Mouse (Mus musculus) gastrocnemius, adult 2 months (tissue): ENCODE results near the gene Il17ra. TPM values are rescaled to one million over a fixed set of nuclear protein-coding genes. Genes with fewer than 3 reads are reported as not detected.
A peak's percentile ranks its signal among the peaks of the same experiment; 100 is the strongest.

Experiments
- DNase-seq: peaks from one replicate; pipeline ENCODE4 v3.0.0; 2022
- H3K27ac ChIP-seq: fragments of 200-600 bp; 2 replicates; pipeline ENCODE4 v1.8.1; 2022; ENCODE audit warnings: mild to moderate bottlenecking
- H3K4me3 ChIP-seq: fragments of 200-600 bp; 2 replicates; pipeline ENCODE4 v1.8.1; 2022; ENCODE audit warnings: mild to moderate bottlenecking, moderate library complexity
- CTCF ChIP-seq: fragments of 200-600 bp; IDR thresholded peaks from 2 replicates; pipeline ENCODE4 v1.8.1; 2022; ENCODE audit warnings: antibody characterized with exemption, mild to moderate bottlenecking, moderate library complexity
- intact Hi-C: fragments of 180-260 bp; cut with DNase I; formaldehyde crosslinking; loops from one replicate; pipeline ENCODE4 v1.15.1; 2025
- total RNA-seq, 2 experiments: library from RNA; stranded (reverse); gene quantifications; 2 replicates each; pipeline ENCODE4 v1.2.3; 2021

The Il17ra gene
- total RNA-seq, 2 experiments from 2014 or later = 0.99 to 2.0 TPM

DNA sequence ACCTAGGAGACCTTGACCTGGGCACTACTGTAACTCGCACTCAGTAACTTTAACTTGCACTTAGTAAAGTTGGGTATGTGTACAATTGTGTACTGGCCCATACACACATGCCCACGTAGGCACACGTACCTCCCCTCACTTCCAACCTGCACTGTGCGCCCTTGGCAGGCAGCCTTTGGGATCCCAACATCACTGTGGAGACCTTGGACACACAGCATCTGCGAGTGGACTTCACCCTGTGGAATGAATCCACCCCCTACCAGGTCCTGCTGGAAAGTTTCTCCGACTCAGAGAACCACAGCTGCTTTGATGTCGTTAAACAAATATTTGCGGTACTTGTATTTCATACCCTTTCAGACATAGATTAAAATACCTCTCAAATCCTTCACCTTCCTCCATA lies 12.2 kb downstream of the Il17ra start:
- H3K4me3 ChIP-seq = no peak overlapping the region
- H3K27ac ChIP-seq = no peak overlapping the region
- no peak for TF ChIP-seq CTCF
- intact Hi-C loops = no loop called here
- DNase-seq = no peak

DNA sequence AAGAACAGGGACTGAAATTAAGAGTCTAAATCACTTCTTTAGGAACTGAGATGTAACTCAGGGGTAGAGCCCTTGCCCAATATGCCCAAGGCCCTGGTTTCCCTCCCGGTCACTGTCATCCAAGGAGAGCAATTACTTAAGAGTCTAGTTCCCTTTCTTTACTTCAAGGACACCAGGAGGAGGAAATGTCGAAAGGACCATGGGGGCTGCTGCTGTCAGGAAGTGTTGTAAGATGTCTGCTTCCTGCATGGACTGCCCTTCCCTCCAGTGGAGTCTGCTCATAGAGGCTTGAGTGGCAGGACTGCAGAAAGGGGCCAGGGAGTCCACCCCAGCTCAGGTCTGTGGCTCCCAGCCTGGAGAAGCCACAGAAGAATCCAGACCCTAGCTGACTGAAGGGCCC lies 16.3 kb downstream of the Il17ra start:
- no peak for TF ChIP-seq CTCF
- H3K27ac ChIP-seq = no peak overlapping the region
- H3K4me3 ChIP-seq = no peak overlapping the region
- no peak for DNase-seq
- intact Hi-C loops = no loop called here

DNA sequence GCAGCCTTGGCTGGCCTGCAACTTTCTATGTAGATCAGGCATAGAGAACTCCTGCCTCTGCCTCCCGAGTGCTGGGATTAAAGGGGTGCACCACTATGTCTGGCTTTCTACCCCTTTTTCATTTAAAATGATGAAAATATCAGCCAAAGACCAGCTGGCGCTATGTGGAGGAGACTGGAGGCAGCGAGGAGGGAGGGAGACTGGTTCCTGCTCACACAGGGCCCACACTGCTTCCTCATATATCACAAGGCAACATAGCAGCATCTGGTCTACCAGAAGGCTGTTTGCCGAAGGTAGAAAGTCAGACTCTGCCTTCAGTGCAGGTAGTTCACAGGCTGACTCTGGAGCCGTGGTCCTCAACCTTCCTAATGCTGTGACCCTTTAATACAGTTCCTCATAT lies 17.3 kb downstream of the Il17ra start:
- Histone ChIP-seq H3K4me3 (no peak overlapping the region), H3K27ac (no peak overlapping the region)
- DNase-seq = no peak
- intact Hi-C loops = loop anchor here (5.0 kb wide), 1 partner anchor 43 kb away; no protein-coding TSS in a partner anchor
- TF ChIP-seq CTCF = no peak

DNA sequence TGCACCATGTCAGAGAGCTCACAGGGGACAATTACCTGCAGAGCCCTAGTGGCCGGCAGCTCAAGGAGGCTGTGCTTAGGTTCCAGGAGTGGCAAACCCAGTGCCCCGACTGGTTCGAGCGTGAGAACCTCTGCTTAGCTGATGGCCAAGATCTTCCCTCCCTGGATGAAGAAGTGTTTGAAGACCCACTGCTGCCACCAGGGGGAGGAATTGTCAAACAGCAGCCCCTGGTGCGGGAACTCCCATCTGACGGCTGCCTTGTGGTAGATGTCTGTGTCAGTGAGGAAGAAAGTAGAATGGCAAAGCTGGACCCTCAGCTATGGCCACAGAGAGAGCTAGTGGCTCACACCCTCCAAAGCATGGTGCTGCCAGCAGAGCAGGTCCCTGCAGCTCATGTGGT lies 18.5 kb downstream of the Il17ra start:
- peak; percentile 32; the same call in 1 of the 2 replicates for TF ChIP-seq CTCF
- no peak overlapping the region for H3K27ac ChIP-seq
- no peak overlapping the region for H3K4me3 ChIP-seq
- DNase-seq = peak; percentile 42
- intact Hi-C loops = loop anchor here (5.0 kb wide), 1 partner anchor 44 kb away; no protein-coding TSS in a partner anchor

DNA sequence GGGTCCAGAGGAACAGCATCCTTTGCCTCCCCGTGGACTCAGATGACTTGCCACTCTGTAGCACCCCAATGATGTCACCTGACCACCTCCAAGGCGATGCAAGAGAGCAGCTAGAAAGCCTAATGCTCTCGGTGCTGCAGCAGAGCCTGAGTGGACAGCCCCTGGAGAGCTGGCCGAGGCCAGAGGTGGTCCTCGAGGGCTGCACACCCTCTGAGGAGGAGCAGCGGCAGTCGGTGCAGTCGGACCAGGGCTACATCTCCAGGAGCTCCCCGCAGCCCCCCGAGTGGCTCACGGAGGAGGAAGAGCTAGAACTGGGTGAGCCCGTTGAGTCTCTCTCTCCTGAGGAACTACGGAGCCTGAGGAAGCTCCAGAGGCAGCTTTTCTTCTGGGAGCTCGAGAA lies 19.0 kb downstream of the Il17ra start:
- intact Hi-C loops = loop anchor here (5.0 kb wide), 1 partner anchor 45 kb away; no protein-coding TSS in a partner anchor
- no peak overlapping the region for H3K27ac ChIP-seq
- TF ChIP-seq CTCF = no peak

DNA sequence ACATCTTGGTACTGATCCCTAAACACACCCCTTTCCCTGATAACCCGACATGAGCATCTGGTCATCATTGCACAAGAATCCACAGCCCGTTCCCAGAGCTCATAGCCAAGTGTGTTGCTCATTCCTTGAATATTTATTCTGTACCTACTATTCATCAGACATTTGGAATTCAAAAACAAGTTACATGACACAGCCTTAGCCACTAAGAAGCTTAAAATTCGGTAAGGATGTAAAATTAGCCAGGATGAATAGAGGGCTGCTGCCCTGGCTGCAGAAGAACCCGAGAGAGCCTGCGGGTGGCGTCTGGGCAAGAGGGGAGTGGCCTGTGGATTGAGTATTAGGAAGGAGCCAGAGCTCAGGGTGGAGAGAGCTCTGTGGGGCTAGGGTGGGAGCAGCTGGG lies 19.7 kb downstream of the Il17ra start:
- peak overlapping the region; percentile 62 for H3K27ac ChIP-seq
- TF ChIP-seq CTCF = no peak
- H3K4me3 ChIP-seq = no peak overlapping the region
- intact Hi-C loops = loop anchor here (5.0 kb wide), 1 partner anchor 45 kb away; no protein-coding TSS in a partner anchor
- DNase-seq = peak; percentile 51

More for the DNA sequence above, 19.0 kb downstream of the Il17ra start:
- H3K4me3 ChIP-seq = no peak overlapping the region
- no peak for DNase-seq

DNA sequence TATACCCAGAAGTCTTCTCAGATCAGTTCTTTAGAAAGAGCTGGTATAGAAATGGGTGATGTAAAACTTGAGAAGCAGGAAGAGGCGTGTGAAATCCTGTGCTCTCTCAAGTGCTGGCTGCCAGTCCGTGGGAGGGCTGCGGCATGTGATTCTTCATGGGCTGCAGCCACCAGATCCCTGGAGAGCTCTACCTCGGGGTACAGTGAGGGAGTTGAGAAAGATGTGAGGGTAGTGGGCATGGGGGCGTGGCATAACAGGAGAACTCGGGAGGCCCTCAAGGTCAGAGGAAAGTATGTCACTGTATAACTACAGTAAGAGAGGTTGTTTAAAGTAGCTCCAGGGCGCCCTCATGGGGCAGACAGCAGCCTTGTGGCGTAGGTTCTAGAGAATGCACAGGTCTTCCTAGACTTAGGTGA lies 20.2 kb downstream of the Il17ra start:
- peak; percentile 71 for TF ChIP-seq CTCF
- DNase-seq = peak; percentile 54
- Histone ChIP-seq H3K27ac (peak overlapping the region; percentile 62), H3K4me3 (peak overlapping the region; percentile 32)
- intact Hi-C loops = loop anchor here (5.0 kb wide), 1 partner anchor 46 kb away; no protein-coding TSS in a partner anchor

DNA sequence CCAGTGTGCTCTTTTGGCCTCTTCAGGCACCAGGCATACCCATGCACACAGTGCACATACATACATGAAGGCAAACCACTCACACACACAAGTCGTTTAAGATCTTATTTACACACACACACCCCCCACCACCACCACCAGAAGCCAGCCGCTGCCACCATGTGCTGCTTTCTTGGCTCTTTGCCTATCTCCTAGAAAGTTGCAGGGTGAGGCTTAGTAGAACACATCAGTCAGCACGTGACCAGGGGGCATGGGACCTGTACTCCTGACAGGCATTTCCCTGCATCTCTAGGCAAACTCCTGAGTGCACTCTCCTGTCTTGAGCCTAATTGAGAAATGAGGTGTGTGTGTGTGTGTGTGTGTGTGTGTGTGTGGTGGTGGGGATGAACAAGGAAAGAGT lies 22.0 kb downstream of the Il17ra start:
- no peak overlapping the region for H3K27ac ChIP-seq
- intact Hi-C loops = no loop called here

DNA sequence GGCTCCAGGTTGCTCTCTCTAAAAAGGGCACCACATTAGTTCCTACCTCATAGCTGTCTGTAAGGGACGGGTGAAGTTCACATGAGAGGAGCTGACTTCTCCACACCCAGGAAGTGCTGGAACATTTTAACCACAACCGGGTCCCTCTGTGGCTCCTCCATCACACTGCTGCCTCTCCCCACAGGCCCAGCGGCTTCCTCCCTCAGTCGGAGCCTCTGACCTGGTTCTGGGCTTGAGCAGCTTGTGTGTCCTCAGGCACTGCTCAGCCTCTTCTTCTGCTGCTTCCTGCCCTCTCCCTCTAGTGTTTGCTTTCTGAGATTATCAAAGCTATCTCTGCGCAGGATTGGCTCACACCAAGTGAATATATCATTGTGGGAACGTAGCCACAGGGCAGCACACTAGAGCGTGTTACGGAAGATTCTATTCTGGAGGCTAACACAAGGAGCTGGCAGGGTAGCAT lies 23.0 kb downstream of the Il17ra start:
- intact Hi-C loops = no loop called here

More for the DNA sequence above, 22.0 kb downstream of the Il17ra start:
- no peak for DNase-seq
- TF ChIP-seq CTCF = no peak
- H3K4me3 ChIP-seq = no peak overlapping the region

DNA sequence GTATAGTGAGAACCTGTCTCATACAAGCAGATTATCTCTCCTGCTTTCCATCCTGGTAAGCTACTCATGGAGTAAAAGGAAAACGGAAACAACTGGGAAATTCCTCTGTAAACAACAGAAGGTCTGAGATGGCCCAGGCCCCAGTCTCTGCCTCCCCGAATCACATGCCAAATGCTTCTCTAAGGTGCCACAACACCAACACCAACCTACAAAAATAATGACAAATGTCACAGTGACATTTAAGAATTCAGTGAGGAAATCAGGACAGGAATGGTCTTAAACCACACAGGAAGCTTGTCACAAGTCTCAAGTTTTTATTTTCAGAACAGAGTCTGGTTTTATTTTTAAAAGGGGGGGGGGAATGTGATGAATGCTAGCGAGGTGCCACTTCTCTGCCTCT lies 25.6 kb downstream of the Il17ra start:
- H3K27ac ChIP-seq = no peak overlapping the region
- TF ChIP-seq CTCF = no peak
- intact Hi-C loops = no loop called here
- no peak for DNase-seq
- H3K4me3 ChIP-seq = no peak overlapping the region

More for the DNA sequence above, 23.0 kb downstream of the Il17ra start:
- Histone ChIP-seq H3K4me3 (no peak overlapping the region), H3K27ac (no peak overlapping the region)
- no peak for DNase-seq
- no peak for TF ChIP-seq CTCF

DNA sequence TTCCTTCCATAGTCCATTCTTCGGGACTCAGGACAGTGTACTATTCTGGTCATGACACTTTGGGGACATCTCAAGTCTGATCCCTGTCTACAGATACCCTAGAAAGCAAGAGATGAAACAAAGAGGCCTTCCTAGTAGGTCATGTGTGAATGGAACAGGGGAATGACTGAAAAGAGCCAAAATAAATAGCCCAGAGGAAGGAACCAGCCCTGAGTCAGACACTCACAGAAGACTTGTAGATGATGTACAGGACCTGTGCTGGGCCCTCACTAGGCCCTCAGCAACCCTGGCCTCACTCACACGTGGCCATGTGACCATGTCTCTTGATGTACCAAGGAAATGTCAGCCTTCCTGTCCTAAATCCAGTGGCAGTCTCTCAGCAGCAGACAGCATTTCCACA lies 26.4 kb downstream of the Il17ra start:
- no peak for DNase-seq
- no peak for TF ChIP-seq CTCF
- Histone ChIP-seq H3K27ac (no peak overlapping the region), H3K4me3 (no peak overlapping the region)
- intact Hi-C loops = no loop called here

DNA sequence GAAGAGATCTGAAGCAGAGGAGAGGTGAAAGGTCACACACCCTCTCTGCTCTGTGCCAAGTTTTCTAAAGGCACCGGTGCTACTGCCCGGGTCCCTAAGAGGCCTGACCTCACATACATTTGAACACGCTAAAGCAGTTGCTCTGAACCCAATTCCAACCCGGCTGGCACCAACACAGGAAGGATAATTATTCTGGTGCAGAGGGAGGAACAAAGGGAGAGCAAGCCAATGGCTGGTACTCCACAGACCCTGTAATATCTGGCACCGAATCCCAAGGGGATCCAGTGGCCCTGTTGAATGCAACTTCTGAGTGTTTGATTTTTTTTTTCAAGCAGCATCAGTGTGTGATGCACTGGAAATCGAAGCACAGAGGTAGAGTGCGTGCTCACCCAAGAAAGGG lies 28.0 kb downstream of the Il17ra start:
- TF ChIP-seq CTCF = no peak
- H3K27ac ChIP-seq = no peak overlapping the region
- intact Hi-C loops = no loop called here
- no peak overlapping the region for H3K4me3 ChIP-seq
- no peak for DNase-seq

DNA sequence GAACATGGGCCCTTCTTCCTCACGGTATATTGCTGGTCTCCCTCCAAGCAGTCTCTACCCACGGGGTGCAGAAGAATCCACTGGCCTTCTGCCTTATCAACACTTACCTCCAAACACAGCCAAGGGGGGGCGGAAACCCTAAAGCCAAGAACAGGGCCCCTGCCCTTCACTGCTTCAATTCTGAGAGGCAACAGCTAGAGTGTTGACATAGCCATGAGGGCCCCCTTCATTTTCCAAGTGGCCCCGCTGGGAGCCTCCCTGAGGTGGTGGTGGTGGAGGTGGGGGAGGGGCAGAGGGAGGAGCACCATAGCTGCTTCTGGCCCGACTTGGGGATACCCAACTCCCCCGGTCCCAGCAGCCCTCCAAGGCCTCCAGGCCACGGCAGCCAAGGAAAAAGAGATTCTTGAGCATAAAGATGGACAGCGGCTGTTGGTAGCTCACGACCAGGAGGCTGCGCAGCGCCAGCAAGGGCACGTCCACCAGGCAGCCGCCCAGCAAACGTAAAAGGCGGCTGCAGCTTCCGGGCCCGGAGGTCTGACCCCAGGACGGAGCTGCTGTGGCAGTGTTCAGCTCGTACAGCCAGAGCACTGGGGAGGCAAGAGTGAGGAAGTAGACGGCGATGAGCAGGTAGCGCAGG lies 28.9 kb downstream of the Il17ra start:
- intact Hi-C loops = no loop called here
- H3K27ac ChIP-seq = no peak overlapping the region
- DNase-seq = no peak
- peak overlapping the region; percentile 75 for H3K4me3 ChIP-seq
- no peak for TF ChIP-seq CTCF
